Mouse (Mus musculus) lung, embryonic 15.5 days (tissue): Measurements from ENCODE around the gene Josd2. TPM values are rescaled to one million over a fixed set of nuclear protein-coding genes. Genes with fewer than 3 reads are reported as not detected.

Source experiments
- ATAC-seq: fragments of 200-750 bp; cut with Nextera tagmentation; 2 replicates; pipeline ENCODE4 v1.8.0; 2017; ENCODE audit warnings: moderate number of reproducible peaks, borderline replicate concordance; ENCODE audit not compliant: low FRiP score, low TSS enrichment; ENCODE audit errors: extremely low read depth
- H3K27ac ChIP-seq: fragments of 300-500 bp; sonication (generic); 2 replicates; pipeline ENCODE4 v1.5.1; 2015; ENCODE audit warnings: moderate library complexity, mild to moderate bottlenecking, inconsistent platforms
- H3K27me3 ChIP-seq: fragments of 300-500 bp; sonication (generic); 2 replicates; pipeline ENCODE4 v1.6.1; 2015; ENCODE audit warnings: inconsistent platforms
- H3K36me3 ChIP-seq: fragments of 300-500 bp; sonication (generic); 2 replicates; pipeline ENCODE4 v1.6.1; 2015; ENCODE audit warnings: inconsistent platforms
- H3K4me1 ChIP-seq: fragments of 300-500 bp; sonication (generic); 2 replicates; pipeline ENCODE4 v1.6.1; 2015; ENCODE audit warnings: inconsistent platforms
- H3K4me2 ChIP-seq: fragments of 300-500 bp; sonication (generic); 2 replicates; pipeline ENCODE4 v1.6.1; 2015; ENCODE audit warnings: inconsistent platforms, mild to moderate bottlenecking, moderate library complexity
- H3K4me3 ChIP-seq: fragments of 300-500 bp; sonication (generic); 2 replicates; pipeline ENCODE4 v1.5.1; 2015; ENCODE audit warnings: mild to moderate bottlenecking, inconsistent platforms
- H3K9ac ChIP-seq: fragments of 300-500 bp; sonication (generic); 2 replicates; pipeline ENCODE4 v1.6.1; 2015; ENCODE audit warnings: inconsistent platforms
- H3K9me3 ChIP-seq: fragments of 300-500 bp; sonication (generic); 2 replicates; pipeline ENCODE4 v1.6.1; 2016; ENCODE audit warnings: inconsistent platforms
- WGBS: fragments of 180-500 bp; shearing (Covaris S2); methylation state at CpG from one replicate; pipeline ENCODE4 v1.1.7; 2015; 5-methylcytosine and 5-hydroxymethylcytosine counted together
- polyA plus RNA-seq: library from polyadenylated mRNA; unstranded; fragments of >200 nt; fragmentation: Nextera tagmentation; extraction: Ambion mirVana; gene quantifications from 2 replicates; pipeline ENCODE4 v1.2.1, GENCODE M21; 2015

Josd2 gene
- polyA plus RNA-seq, 1 experiment from 2014 or later, result 111 TPM

- H3K4me3 ChIP-seq, result 0 out of 2 replicates have a peak overlapping the region, but pooled peaks have one; percentile 70
- no peaks in the 10 kb centered on the region for H3K36me3 ChIP-seq
- H3K27me3 ChIP-seq, result peaks cover 34% of the 10 kb centered on the region
- no peak overlapping the region for H3K27ac ChIP-seq
- no peak overlapping the region for H3K9ac ChIP-seq
- no peaks in the 10 kb centered on the region for H3K9me3 ChIP-seq
- 76% methylated on average over 16 of the region's 16 CpGs for WGBS
- peaks cover 48% of the 10 kb centered on the region for H3K4me1 ChIP-seq
- no peak for ATAC-seq
- H3K4me2 ChIP-seq, result peak overlapping the region; percentile 41; the same call in 1 of the 2 replicates
Measured at GRCm38 (mm10) chr7:44466888-44467311, 880 bp upstream of the Josd2 start.

GRCm38 (mm10) chr7:44468644-44469285 is 985 bp downstream of the Josd2 start:
- Histone ChIP-seq H3K4me1 (peaks cover 58% of the 10 kb centered on the region), H3K36me3 (no peaks in the 10 kb centered on the region), H3K9ac (peak overlapping the region; percentile 63), H3K4me3 (peak overlapping the region; percentile 70), H3K27ac (no peak overlapping the region), H3K9me3 (no peaks in the 10 kb centered on the region), H3K4me2 (peak overlapping the region; percentile 67), H3K27me3 (peaks cover 15% of the 10 kb centered on the region)
- ATAC-seq, result no peak; the same call in 1 of the 2 replicates
- whole genome bisulfite sequencing, result 34% methylated on average over 15 of the region's 15 CpGs

GRCm38 (mm10) chr7:44469677-44470675 is 2.2 kb downstream of the Josd2 start:
- 80% methylated on average over 16 of the region's 16 CpGs for WGBS
- Histone ChIP-seq H3K4me1 (peaks cover 67% of the 10 kb centered on the region), H3K4me3 (no peak overlapping the region)

GRCm38 (mm10) chr7:44470696-44471612 is 3.2 kb downstream of the Josd2 start:
- Histone ChIP-seq H3K9me3 (no peaks in the 10 kb centered on the region), H3K9ac (no peak overlapping the region), H3K4me1 (peaks cover 72% of the 10 kb centered on the region), H3K27me3 (no peaks in the 10 kb centered on the region), H3K36me3 (no peaks in the 10 kb centered on the region), H3K4me2 (no peak overlapping the region), H3K27ac (peak overlapping the region; percentile 80), H3K4me3 (no peak overlapping the region)
- WGBS, result 65% methylated on average over 16 of the region's 16 CpGs
- ATAC-seq, result no peak

More at GRCm38 (mm10) chr7:44469677-44470675, 2.2 kb downstream of the Josd2 start:
- no peaks in the 10 kb centered on the region for H3K9me3 ChIP-seq
- peaks cover 4% of the 10 kb centered on the region for H3K27me3 ChIP-seq
- H3K36me3 ChIP-seq, result no peaks in the 10 kb centered on the region
- H3K4me2 ChIP-seq, result no peak overlapping the region
- H3K9ac ChIP-seq, result no peak overlapping the region
- H3K27ac ChIP-seq, result peak overlapping the region; percentile 80; the same call in 1 of the 2 replicates
- no peak for ATAC-seq

GRCm38 (mm10) chr7:44471880-44472557 is 4.2 kb downstream of the Josd2 start:
- no peaks in the 10 kb centered on the region; the same call in 1 of the 2 replicates for H3K27me3 ChIP-seq
- WGBS, result 24% methylated on average over 6 of the region's 6 CpGs
- H3K9ac ChIP-seq, result no peak overlapping the region
- peak; percentile 51 for ATAC-seq
- H3K4me1 ChIP-seq, result peaks cover 71% of the 10 kb centered on the region
- H3K4me2 ChIP-seq, result peak overlapping the region; percentile 33; the same call in 1 of the 2 replicates
- H3K4me3 ChIP-seq, result no peak overlapping the region
- no peaks in the 10 kb centered on the region for H3K36me3 ChIP-seq
- H3K27ac ChIP-seq, result peak overlapping the region; percentile 80
- H3K9me3 ChIP-seq, result no peaks in the 10 kb centered on the region

GRCm38 (mm10) chr7:44472558-44472885 is 4.7 kb downstream of the Josd2 start:
- peaks cover under 1% of the 10 kb centered on the region; the same call in 1 of the 2 replicates for H3K27me3 ChIP-seq
- H3K9me3 ChIP-seq, result no peaks in the 10 kb centered on the region
- no peaks in the 10 kb centered on the region for H3K36me3 ChIP-seq
- H3K4me3 ChIP-seq, result no peak overlapping the region
- peak overlapping the region; percentile 33; the same call in 1 of the 2 replicates for H3K4me2 ChIP-seq
- H3K9ac ChIP-seq, result no peak overlapping the region
- 16% methylated on average over 1 of the region's 1 CpGs for WGBS
- peak overlapping the region; percentile 80 for H3K27ac ChIP-seq
- ATAC-seq, result peak; percentile 5; the same call in 1 of the 2 replicates
- H3K4me1 ChIP-seq, result peaks cover 66% of the 10 kb centered on the region

- Histone ChIP-seq H3K9me3 (no peaks in the 10 kb centered on the region), H3K27me3 (peaks cover 6% of the 10 kb centered on the region; the same call in 1 of the 2 replicates), H3K4me3 (no peak overlapping the region), H3K27ac (peak overlapping the region; percentile 80), H3K4me1 (peaks cover 65% of the 10 kb centered on the region), H3K4me2 (peak overlapping the region; percentile 33; the same call in 1 of the 2 replicates), H3K9ac (no peak overlapping the region), H3K36me3 (no peaks in the 10 kb centered on the region)
- no peak for ATAC-seq
- 24% methylated on average over 9 of the region's 9 CpGs for WGBS
Measured at GRCm38 (mm10) chr7:44472961-44473646, 5.3 kb downstream of the Josd2 start.

GRCm38 (mm10) chr7:44474419-44474818 is 6.6 kb downstream of the Josd2 start:
- H3K4me2 ChIP-seq, result no peak overlapping the region
- no peaks in the 10 kb centered on the region for H3K9me3 ChIP-seq
- ATAC-seq, result no peak
- WGBS, result 18% methylated on average over 4 of the region's 4 CpGs
- H3K4me3 ChIP-seq, result no peak overlapping the region
- no peak overlapping the region for H3K27ac ChIP-seq
- H3K27me3 ChIP-seq, result peaks cover 10% of the 10 kb centered on the region; the same call in 1 of the 2 replicates
- H3K4me1 ChIP-seq, result peaks cover 54% of the 10 kb centered on the region
- H3K36me3 ChIP-seq, result no peaks in the 10 kb centered on the region
- 0 out of 2 replicates have a peak overlapping the region, but pooled peaks have one; percentile 6 for H3K9ac ChIP-seq

- H3K27me3 ChIP-seq, result peaks cover 13% of the 10 kb centered on the region; the same call in 1 of the 2 replicates
- no peaks in the 10 kb centered on the region for H3K9me3 ChIP-seq
- no peak overlapping the region for H3K9ac ChIP-seq
- WGBS, result 36% methylated on average over 5 of the region's 5 CpGs
- no peak for ATAC-seq
- peaks cover 47% of the 10 kb centered on the region for H3K4me1 ChIP-seq
- H3K4me2 ChIP-seq, result no peak overlapping the region
- no peaks in the 10 kb centered on the region for H3K36me3 ChIP-seq
- H3K27ac ChIP-seq, result peak overlapping the region; percentile 19; the same call in 1 of the 2 replicates
- no peak overlapping the region for H3K4me3 ChIP-seq
Measured at GRCm38 (mm10) chr7:44475046-44475614, 7.3 kb downstream of the Josd2 start.
